Mouse (Mus musculus): ENCODE results near the gene Gch1.

DNA sequence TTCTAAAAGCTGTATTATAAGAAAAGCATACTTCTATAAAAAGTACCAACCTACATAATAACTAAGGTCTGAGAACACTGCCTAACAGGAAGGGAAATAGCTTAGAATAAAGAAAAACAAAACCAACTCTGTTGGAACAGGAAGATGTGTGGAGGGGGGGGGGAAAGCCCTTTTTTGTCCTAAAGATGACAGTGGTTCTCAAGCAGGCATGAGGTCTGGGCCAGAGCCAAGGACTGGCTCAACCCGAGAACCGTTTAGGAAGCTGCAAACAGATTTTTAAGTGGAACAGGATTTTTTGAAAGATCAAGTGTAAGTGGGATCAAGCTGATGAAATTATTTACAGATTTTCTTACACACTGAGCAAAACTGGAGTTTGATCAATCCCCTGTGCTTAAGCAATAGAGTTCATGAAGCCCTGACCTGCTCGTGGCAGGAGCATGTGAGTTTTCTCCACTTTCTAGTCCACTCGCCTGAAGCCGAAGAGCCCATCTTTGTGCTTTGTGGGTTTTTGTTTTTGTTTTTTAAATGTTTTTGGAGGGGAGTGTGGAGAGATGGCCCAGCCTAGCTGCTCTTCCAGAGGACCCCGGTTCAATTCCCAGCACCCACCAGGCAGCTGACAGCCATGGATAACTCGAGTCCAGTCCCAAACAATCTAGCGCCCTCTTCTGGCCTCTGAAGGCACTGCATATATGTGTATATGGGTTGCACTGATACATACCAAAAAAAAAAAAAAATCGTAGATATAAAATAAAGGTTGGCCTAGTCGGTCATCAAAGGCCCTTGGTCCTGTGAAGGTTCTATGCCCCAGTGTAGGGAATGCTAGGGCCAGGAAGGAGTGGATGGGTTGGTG, 35.5 kb upstream of the Gch1 start:
- TF ChIP-seq CTCF (IDR thresholded peaks at IDR 0.05; ENCODE audit: low read depth) (peak; percentile 40), EP300 (optimal IDR thresholded peaks at IDR 0.05) (no peak)
